Mouse (Mus musculus) cerebellum, adult (tissue): ENCODE results near the gene 9030612E09Rik.

ENCODE experiments used
- ATAC-seq: cut with Nextera tagmentation; 2 replicates; pipeline ENCODE4 v1.9.2; 2017; ENCODE audit warnings: mild to moderate bottlenecking, moderate library complexity, mixed read lengths; ENCODE audit not compliant: insufficient number of reproducible peaks, low FRiP score, low TSS enrichment

9030612E09Rik gene

DNA sequence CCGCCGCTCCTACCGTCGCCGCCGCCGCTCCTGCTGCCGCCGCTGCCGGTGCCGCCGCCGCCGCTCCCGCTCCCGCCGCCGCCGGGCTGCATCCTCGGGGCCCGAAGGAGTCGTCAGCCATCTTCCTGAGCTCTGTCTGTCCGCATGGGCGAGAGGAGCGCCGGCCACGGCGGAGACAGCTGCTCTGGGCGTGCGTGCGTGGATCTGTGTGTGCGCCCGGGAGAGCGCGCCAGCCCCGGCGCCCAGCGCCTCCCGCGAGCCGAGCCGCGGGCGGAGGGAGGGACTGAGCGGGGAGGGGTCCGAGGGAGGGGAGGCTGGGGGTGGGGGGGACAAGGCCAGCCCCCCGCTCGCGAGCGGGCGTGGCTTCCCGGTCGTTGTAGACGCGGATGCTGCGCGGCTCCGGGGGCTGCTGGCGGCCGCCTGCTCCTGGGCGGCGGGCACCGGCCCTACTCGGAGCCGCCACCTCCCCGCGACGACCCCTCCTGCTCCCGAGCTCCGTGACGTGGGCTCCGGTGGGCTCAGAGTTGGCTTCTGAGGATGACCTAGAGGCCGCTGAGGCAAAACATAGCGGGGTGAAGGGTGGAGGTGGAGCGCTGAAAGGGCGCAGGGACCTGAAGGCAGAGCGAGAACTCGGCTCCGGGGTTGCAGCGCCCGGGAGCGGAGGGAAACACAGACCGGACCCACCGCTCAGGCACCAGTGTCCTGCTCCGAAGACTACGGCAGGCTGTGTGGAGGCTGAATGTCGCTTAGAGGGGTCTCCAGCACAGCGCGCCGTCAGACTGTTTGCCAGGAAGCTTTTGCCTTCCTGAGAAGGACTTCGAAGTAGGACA, at the start of gene 9030612E09Rik, which contains the start of gene Sobp:
TSS of gene 9030612E09Rik (plus strand) at position 379 of the 830 bp plus-strand sequence.
TSS of gene Sobp (minus strand) at position 205 of the 830 bp plus-strand sequence.
- ATAC-seq = peak; percentile 69

DNA sequence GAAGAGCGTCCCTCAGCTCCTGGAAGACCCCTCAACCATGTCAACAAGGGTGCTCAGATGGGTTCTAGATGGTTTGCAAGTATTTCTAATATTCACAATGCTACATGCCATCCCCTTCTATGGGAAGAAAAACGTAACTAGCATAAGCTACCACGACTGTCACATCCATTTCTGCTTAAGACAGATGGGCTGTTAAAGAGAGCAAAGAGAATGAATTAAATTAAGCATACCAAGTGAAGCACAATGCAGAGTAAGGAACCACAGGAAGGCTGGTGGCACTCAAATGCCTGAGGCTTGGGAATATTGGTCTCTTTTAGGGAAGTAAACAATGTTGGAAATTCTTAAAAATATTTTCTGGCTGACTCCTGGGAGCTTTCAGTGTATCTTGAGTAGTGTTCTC, 45.8 kb upstream of the 9030612E09Rik start:
- ATAC-seq = no peak

DNA sequence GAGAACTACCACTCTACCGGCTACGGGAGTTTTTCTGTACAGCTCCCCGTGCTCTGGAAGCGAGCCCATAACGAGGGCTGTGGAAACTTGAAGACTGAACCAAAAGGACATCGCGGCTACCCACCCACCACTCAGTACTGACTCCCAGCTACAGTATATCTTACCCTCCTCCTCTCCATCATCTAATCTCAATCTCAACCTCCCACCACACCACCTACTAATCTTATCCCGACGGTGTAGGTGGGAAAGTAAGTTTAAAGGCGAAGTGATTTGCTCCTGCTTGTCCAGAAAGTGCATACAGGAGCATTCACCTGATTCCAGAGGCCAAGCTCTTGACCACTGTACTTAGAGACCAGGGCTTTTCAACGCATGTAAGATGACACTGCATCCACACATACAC, 40.5 kb upstream of the 9030612E09Rik start:
- no peak for ATAC-seq

DNA sequence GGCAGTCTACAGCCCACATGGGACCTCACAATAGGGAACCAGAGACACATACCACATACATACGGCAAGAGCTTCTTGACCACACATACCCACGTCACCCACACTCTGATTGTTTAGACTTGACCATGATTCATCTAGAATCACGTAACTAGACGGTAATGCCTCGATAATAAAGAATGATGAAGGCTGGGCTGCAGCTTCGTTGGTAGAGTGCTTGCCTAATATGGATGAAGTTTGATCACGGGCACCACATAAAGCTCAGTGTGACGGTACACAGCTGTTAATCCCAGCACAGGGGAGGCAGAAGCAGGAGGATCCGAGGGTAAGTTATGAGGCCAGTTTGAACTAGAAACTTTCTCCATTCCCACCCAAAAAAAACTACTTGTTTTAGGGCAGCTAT, 31.3 kb upstream of the 9030612E09Rik start:
- ATAC-seq = no peak

DNA sequence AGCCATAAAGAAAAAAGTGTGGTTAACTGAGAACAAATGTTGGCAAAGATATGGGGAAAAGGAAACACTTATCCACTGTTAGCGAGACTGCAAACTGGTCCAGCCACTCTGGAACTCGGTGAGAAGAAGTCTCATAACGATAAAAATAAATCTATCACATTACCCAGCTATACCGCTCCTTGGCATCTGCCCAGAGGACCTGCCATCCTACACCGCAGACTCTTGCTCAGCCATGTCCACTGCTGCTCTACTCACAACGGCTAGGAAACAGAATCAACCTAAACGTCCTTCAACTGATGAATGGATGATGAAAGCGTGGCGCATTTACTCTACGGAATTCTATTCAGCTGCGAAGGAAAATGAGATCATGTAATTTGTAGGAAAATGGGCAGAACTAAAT, 26.0 kb upstream of the 9030612E09Rik start:
- ATAC-seq = no peak

DNA sequence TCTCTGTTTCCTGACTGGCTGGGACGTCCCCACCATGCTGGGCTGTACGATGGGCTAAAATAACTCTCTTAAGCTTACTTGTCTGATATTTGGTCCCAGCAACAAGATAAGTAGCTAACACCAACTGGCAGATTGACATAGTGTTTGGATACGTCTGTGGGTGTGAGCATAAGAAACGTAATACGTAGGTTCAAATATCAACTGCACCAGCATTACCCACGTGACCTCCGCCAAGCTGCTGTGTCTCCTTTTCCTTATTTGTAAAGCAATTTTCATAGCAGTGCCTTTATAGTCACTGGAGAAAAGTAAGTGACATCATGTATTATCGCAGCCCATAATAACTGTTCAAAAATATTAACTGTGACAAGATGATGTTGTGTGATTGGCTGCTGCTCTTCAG, 21.9 kb upstream of the 9030612E09Rik start:
- ATAC-seq = no peak

DNA sequence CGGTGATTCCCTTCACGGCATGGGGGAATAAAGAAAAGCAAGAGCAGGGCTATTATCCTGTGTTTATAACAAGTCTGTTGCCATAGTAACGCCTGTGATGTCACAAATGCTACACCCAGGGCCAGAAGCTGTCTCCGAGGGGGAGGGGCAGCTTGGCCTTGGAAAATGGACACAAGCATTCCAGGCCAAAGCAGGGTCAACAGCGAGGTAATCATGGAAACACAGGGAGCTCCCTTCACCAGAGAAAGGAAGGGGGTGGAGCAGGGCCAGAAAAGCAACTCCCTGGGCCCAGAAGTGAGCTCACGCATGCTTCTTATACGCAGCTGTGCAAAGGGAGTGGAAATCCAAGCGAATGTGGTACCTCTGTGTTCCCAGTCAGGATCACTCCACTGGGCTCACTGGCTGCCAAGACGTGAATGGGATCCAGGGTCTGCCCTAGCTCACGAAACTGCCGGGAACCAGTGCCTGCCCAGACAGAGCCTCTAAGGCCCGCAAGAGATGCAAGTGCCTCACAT, 19.4 kb upstream of the 9030612E09Rik start:
- ATAC-seq = no peak

DNA sequence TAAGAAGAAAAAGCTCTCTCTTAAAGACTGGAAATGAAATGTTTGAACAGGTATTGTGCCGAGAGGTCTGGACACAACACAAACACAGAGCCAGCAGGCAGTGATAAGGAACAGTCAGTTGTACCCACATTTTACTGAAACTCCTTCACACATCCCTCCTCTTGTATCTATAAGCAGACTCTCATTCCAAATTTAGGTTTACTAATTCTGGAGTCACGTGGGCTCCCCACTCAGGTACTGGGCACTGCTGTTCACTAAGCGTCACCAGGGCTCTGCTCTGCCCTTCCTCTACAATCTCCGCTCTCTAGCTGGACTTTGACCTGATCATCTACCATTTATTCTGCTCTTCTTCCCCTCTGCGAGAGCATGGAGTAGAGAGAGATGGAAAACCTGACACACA, 15.6 kb upstream of the 9030612E09Rik start:
- ATAC-seq = no peak

DNA sequence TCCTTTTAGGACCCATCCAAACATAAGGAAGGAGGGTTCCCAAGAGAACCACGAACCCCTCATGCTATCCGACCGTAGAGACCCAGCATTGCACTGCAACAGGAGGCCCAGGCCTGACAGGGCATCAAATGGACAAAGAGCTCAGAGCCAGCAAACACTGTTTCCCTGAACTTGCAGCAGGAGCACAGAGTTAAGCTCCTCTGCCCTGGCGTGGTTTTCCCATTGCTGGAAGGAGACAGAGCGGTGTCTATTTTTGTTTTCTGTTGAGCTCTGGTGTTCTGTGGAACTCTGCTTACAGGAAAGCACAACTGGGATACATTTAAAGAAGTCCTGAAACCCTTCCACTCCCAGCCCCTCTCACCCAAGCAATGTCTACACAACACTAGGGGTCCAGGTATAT, 15.2 kb upstream of the 9030612E09Rik start:
- ATAC-seq = no peak

DNA sequence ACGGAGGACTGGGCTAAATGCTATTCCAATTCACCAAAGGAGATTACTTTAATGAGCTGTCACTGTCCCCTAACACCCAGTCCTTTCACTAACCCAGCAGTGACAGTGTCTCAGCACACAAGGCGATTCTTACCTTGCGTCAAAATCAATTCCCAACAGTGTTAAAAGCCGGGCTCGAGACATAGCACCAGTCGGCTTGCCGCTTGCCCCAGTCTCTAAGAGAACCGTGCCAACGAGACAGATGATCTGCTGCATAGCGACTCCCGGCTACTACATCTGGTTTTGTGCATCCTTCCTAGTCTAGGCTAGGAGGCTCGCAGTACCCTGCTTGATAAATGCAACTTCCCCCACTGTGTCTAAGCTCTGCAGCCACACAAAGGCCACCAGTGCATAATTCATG, 12.2 kb upstream of the 9030612E09Rik start:
- ATAC-seq = no peak

DNA sequence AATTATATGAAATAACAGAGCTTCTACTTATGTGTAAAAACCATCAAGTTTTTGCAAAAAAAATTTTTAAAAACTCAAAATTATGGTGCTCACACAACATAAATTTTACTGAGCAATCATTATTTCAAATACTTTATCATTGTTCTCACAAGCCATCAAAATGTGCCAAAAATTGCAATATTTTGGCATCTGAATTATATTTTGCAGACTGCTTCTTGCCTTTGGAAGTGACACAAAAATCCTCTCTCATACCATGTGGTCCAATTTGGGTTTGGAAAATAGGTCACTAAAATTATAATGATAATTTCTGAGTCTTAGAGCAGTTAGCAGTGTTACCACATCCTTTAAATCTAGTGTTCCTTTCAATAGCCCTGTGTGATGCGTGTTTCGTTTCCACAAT, 10.1 kb upstream of the 9030612E09Rik start:
- ATAC-seq = peak; percentile 32; the same call in 1 of the 2 replicates

DNA sequence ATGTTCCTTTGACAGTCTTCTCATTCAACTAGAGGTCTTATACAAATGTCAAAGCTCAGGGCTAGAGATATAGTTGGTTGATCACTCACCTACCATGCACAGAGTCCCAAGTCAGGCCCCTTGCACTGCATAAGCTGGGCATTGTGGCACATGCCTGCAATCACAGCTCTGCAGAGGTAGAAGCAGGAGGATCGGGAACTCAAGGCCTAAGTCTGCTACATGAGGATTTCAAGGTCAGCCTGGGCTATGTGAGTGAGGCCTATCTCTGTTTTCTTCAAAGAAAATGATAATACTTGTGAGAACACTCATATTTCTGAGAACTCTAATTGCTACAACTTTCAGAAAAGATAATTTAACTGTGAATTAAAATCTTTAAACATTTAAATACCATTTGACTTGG, 8.4 kb upstream of the 9030612E09Rik start:
- no peak for ATAC-seq

DNA sequence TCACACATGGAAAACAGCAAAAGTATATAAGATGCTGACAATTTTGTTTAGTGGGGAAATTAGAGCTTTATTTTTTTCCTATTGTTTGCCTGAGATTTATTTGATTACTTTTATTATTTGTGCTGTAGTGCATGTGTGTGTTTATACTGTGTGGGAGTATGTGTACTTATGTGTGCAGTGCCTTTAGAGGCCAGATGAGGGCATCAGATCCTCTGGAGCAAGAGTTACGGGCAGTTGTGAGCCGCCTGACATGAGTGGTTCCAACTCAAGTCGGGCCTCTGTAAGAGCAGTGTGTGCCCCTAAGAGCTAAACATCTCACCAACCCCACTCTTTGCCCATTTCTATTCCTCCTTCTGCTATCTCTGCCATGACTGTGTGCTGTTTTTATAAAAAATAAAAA, 7.7 kb upstream of the 9030612E09Rik start:
- ATAC-seq = no peak

DNA sequence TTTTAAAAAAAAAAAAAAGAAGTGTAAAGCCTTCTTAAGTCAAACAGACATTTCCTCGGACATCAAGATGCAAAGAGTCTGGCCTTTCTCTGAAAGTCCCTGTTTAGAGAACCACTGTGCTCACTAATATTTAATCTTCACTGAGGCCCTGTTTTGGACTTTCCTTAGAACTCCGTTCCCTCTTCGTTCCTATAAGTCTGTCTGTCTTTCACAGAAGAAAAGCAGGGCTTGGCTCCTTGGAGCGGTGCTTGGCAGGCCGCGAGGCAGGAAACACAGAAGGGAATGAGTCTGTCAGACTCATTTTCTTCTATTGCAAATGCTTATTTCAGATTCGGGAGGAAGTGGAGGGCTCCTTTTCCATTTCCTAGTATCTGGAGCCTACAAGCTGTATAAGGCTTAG, 5.7 kb upstream of the 9030612E09Rik start:
- no peak for ATAC-seq

DNA sequence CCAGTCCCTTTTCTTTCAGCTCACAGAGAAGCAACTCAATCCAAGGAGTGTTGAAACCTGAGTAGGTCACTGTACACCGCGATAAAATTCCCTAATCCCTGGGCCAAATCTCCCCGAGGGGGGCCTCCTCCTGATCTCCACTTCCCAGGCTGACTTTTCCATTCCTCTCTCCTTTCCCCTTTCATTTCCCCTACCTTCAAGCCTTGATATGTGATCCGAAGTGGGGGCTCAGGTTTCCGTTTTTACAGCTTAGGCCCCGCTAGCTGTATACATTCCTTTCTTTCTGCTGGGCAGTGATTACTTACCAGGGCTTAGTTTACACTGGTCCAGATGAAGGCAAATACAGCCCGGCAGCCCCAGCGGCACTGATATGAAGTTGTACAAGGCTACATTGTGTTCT, 3.4 kb upstream of the 9030612E09Rik start:
- no peak for ATAC-seq

DNA sequence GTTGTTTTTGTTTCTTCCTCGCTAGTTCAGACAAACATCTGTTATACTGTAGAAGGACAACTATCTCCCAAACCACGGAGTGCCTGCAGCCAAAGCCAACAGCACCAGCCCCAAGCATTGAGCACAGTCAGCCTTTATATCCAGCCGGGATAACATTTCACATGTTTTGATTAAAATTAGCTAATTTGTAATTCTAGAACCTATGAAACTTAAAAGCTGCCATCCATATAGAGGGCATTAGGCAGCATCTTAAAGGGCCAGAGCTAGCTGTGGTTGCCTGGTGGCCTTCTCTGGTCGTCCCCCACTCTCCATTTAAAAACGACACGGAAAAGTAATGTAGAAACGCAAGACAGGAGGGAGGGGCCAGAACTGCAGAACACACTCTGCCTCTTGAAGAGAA, 2.4 kb upstream of the 9030612E09Rik start:
- ATAC-seq = no peak

DNA sequence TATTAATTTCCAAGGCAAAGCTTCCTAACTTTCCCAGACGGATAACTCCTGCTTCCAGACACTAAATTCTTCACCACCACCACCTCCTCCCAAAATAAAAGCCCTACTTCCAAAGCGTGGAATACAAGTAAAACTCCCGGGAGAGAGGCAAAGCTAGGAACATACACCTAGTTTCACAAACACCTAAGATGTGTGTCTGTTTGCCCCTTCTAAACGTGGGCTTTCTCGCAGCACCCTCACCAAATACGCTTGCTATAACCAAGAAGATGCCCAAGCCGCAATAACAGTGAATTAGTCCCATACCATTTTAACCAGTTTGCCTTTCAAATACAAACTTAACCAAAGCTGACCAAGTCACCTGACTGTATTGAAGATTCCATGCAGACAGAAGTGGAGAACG, 1.9 kb upstream of the 9030612E09Rik start:
- no peak for ATAC-seq

DNA sequence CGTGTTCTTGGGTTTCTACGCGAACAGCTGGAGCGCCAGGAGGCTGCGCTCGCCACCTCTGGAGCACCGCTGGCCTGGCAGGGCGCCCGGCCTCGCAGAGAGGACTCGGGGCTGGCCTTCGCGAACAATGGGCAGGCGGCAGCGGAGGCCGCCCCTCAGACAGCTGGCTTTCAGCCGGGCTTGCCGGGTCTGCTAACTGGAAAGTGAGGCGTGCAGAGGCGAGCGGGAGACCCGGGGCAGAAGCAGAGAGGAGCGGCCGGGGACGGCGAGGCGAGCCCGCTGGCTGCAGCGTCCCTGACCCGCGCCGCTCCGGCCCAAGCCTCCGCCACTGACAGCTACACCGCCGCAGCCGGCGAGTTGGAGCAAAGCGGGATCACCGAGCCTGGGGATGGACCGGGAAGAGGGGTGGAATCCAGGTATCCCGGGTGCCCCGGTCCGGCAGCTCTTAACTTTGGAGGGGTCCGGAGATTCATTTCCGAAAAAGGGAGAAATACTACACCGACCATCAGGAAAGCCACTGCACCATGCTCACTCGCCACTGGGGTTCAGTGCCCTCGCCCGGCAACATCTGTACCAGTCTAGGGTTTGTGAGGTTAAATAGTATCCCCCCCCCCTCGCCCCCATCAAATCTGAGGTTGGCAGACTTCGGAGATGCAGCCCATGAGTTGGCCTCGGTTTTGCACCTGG, 1.2 kb upstream of the 9030612E09Rik start:
- ATAC-seq = no peak

DNA sequence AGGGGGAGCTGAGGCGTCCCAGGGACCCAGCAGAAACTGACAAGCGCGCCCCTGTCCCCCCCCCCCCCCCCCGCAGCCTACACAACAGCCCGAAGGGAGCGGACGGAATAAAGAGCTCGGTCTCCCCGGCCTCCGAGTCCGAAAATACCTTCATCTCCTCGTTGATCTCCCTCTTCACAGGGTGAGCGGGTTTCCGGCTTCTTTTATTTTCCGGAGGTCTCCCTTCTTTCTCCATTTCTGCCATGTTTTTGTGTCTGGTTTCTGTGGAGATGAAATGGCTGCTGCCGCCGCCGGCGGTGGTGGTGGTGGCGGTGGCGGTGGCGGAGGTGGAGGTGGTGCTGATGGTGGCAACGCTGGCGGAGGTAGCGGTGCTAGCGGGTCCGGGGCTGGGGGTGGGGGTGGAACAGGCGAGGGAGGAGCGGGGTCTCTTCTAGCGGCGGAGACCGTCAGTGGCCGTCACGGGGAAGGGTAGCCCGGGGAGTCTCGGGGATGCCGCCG, 627 bp upstream of the 9030612E09Rik start:
- ATAC-seq = peak; percentile 17; the same call in 1 of the 2 replicates

DNA sequence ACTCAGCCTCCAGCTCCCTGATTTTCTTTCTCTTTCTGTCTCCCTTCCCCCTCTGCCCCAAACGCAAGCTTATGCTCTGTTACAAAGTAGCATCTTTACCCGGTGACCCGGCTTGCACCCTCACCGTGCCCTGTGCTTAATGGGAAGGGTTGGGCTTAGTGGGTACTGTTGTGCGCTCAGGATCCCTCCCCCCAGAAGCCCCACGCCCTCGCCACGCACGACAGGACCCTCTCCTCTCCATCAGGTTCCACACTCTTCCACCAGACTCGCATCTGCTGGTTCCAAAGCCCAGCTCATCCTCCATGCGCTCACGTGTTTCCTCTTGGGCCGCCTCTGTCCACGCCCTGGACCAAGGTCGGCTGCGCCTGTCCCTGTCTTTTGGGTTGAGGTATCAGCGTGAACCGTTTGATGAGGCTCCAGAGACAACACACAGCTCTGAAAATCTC, 675 bp downstream of the 9030612E09Rik start:
- ATAC-seq = peak; percentile 76

DNA sequence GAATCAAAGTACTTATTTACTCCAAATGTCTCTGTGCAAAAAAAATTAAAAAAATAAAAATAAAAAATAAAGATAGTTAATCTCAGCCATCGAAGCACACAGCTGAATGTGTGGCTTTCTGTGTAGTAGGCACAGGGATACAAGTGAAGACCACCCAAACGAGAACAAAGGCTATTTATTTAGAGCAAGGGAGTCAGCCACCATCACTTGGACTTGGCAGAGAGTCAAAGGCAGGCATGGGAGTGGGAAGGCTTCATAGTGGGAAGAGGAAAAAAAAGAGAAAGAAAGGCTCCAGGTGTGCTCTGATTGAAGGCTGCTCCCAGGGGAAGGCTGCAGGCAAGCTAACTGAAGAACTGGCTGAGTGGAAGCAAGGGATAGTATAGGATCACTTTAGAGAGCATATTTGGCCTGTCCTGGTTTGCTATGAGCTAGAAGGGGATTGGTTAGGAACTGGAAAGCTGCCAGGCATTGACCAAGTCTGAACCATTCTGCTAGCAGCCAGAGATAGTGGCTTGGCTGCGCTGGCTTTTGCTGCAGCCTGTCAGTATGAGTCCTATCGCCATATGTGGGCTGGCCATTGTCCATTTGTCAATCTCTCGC, 5.9 kb downstream of the 9030612E09Rik start:
- ATAC-seq = no peak
